Mouse (Mus musculus): Measurements from ENCODE around the gene Sdhc. TPM values are rescaled to one million over a fixed set of nuclear protein-coding genes. Genes with fewer than 3 reads are reported as not detected.

The Sdhc gene
- 297 and 334 TPM in 2 replicates for polyA plus RNA-seq (2011; ENCODE audit: insufficient read length, low read depth, missing spikeins)

- TF ChIP-seq POLR2A (IDR thresholded peaks at IDR 0.05; ENCODE audit: low read depth, low read length), result peak; percentile 95
- TF ChIP-seq CTCF (IDR thresholded peaks at IDR 0.05; ENCODE audit: borderline replicate concordance, insufficient read depth, low read length), result no peak
- Histone ChIP-seq H3K4me1 (ENCODE audit: control insufficient read depth, insufficient read depth, low read length) (peaks cover 4% of the 10 kb centered on the region; the same call in 1 of the 2 replicates), H3K4me3 (ENCODE audit: insufficient read depth, low read length) (peak within 1 kb of the TSS; percentile 70), H3K27ac (ENCODE audit: insufficient read depth, low read length) (peak within 1 kb of the TSS; percentile 47)
Measured at GRCm38 (mm10) chr1:171149974-171150760, at the start of gene Sdhc, which contains the start of gene Mpz. Gene Sdhc, minus strand, starts transcription at chr1:171150603. Gene Mpz, plus strand, starts transcription at chr1:171150711.

GRCm38 (mm10) chr1:171199532-171199931 lies 49.1 kb upstream of the Sdhc start:
- TF ChIP-seq CTCF (IDR thresholded peaks at IDR 0.05; ENCODE audit: borderline replicate concordance, insufficient read depth, low read length), result no peak
- no peak for TF ChIP-seq POLR2A (IDR thresholded peaks at IDR 0.05; ENCODE audit: low read depth, low read length)
- H3K27ac ChIP-seq (ENCODE audit: insufficient read depth, low read length), result no peak overlapping the region
- no peak overlapping the region for H3K4me3 ChIP-seq (ENCODE audit: insufficient read depth, low read length)
- H3K4me1 ChIP-seq (ENCODE audit: control insufficient read depth, insufficient read depth, low read length), result no peaks in the 10 kb centered on the region

- TF ChIP-seq CTCF (IDR thresholded peaks at IDR 0.05; ENCODE audit: borderline replicate concordance, insufficient read depth, low read length) (no peak), POLR2A (IDR thresholded peaks at IDR 0.05; ENCODE audit: low read depth, low read length) (peak; percentile 45; the same call in 1 of the 2 replicates)
- H3K4me3 ChIP-seq (ENCODE audit: insufficient read depth, low read length), result peak within 1 kb of the TSS; percentile 37
- no peaks in the 10 kb centered on the region for H3K4me1 ChIP-seq (ENCODE audit: control insufficient read depth, insufficient read depth, low read length)
- H3K27ac ChIP-seq (ENCODE audit: insufficient read depth, low read length), result no peak within 1 kb of the TSS
Measured at GRCm38 (mm10) chr1:171195887-171196397, 45.5 kb upstream of the Sdhc start, which contains the start of gene Pcp4l1. Gene Pcp4l1, minus strand, starts transcription at chr1:171196268.

DNA sequence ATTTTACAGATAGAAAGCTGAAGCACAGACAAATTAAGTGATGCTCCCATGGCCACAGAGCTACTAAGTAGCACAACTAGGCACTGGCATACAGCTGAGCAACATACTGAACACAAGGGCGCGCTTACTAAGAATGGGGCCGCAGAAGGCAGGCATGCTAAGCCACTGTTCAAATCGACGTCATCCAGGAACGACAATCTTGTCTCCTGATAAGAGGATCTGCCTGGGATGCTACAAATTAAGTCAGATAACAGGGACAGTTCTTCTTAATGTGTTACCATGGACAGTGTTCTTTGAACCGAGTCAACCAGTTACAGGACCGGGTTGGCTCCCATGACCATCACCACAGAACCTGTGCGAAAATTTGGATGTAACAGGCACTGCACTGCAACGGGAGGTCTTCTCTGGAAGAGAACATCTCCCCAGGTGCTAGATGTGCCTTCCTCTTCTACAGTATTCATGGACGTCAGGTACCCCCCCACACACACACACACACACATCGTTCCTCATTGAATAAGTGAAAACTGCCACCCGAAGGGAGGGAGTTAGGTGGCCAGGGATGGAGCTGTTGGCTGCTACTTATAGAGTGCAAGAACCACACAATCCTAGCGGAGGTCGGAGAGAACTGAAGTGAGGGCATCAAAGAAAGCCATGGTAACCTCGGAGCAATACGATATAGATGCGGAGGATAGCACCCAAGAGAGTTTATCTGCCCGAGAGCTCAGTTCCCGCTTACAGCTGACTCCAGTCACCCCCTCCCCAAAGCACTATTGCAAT lies 44.8 kb upstream of the Sdhc start:
- no peak overlapping the region for H3K27ac ChIP-seq (ENCODE audit: insufficient read depth, low read length)
- no peaks in the 10 kb centered on the region for H3K4me1 ChIP-seq (ENCODE audit: control insufficient read depth, insufficient read depth, low read length)
- H3K4me3 ChIP-seq (ENCODE audit: insufficient read depth, low read length), result peak overlapping the region; percentile 37
- TF ChIP-seq POLR2A (IDR thresholded peaks at IDR 0.05; ENCODE audit: low read depth, low read length) (no peak), CTCF (IDR thresholded peaks at IDR 0.05; ENCODE audit: borderline replicate concordance, insufficient read depth, low read length) (no peak)

GRCm38 (mm10) chr1:171193911-171194830 lies 43.8 kb upstream of the Sdhc start:
- H3K4me1 ChIP-seq (ENCODE audit: control insufficient read depth, insufficient read depth, low read length), result 0 out of 2 replicates have a peak, but pooled peaks cover 5% of the 10 kb centered on the region
- H3K27ac ChIP-seq (ENCODE audit: insufficient read depth, low read length), result no peak overlapping the region
- TF ChIP-seq POLR2A (IDR thresholded peaks at IDR 0.05; ENCODE audit: low read depth, low read length), result no peak
- no peak for TF ChIP-seq CTCF (IDR thresholded peaks at IDR 0.05; ENCODE audit: borderline replicate concordance, insufficient read depth, low read length)
- H3K4me3 ChIP-seq (ENCODE audit: insufficient read depth, low read length), result no peak overlapping the region

- H3K4me3 ChIP-seq (ENCODE audit: insufficient read depth, low read length), result no peak overlapping the region
- TF ChIP-seq POLR2A (IDR thresholded peaks at IDR 0.05; ENCODE audit: low read depth, low read length) (no peak), CTCF (IDR thresholded peaks at IDR 0.05; ENCODE audit: borderline replicate concordance, insufficient read depth, low read length) (no peak)
- H3K27ac ChIP-seq (ENCODE audit: insufficient read depth, low read length), result no peak overlapping the region
- 0 out of 2 replicates have a peak, but pooled peaks cover 5% of the 10 kb centered on the region for H3K4me1 ChIP-seq (ENCODE audit: control insufficient read depth, insufficient read depth, low read length)
Measured at GRCm38 (mm10) chr1:171193093-171193840, 42.9 kb upstream of the Sdhc start.

DNA sequence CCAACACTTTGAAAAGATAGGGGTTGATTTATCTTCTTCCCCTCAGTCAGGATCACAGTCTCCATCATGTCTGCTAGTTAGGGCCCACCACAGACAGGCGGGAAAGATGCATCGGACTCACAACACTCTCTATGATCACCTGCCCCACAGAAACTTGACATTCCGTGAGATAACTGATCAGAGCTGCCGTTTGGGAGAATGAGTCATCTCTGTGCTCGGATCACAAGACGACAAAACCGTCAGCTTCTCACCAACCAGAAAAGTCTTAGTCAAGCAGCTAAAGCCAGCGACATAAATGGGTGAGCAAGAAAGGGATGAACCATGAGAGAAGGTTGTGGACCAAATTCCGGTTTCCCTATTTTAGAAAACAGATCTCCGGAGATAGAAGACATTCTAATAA lies 41.9 kb upstream of the Sdhc start:
- TF ChIP-seq POLR2A (IDR thresholded peaks at IDR 0.05; ENCODE audit: low read depth, low read length) (no peak), CTCF (IDR thresholded peaks at IDR 0.05; ENCODE audit: borderline replicate concordance, insufficient read depth, low read length) (no peak)
- H3K4me3 ChIP-seq (ENCODE audit: insufficient read depth, low read length), result no peak overlapping the region
- no peak overlapping the region for H3K27ac ChIP-seq (ENCODE audit: insufficient read depth, low read length)
- 0 out of 2 replicates have a peak, but pooled peaks cover 5% of the 10 kb centered on the region for H3K4me1 ChIP-seq (ENCODE audit: control insufficient read depth, insufficient read depth, low read length)

DNA sequence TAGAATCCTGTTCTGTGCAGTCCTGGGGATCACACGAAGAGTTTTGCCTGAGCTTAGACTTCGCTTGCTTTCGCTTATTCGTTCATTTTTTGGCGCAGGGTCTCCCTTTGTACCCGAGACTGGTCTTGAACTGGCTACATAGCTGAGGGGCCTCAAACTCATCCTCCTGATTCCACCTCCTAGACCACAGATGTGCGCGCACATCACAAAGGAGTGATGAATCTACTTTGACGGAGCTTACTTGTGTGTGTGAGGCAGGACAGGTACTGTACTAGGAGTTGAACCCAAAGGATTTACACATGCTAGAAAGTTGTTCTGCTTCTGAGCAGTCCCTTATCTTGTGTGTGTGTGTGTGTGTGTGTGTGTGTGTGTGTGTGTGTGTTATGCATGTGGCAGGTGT lies 40.4 kb upstream of the Sdhc start:
- Histone ChIP-seq H3K4me1 (ENCODE audit: control insufficient read depth, insufficient read depth, low read length) (0 out of 2 replicates have a peak, but pooled peaks cover 5% of the 10 kb centered on the region), H3K27ac (ENCODE audit: insufficient read depth, low read length) (no peak overlapping the region), H3K4me3 (ENCODE audit: insufficient read depth, low read length) (no peak overlapping the region)
- TF ChIP-seq CTCF (IDR thresholded peaks at IDR 0.05; ENCODE audit: borderline replicate concordance, insufficient read depth, low read length) (no peak), POLR2A (IDR thresholded peaks at IDR 0.05; ENCODE audit: low read depth, low read length) (no peak)
